ENCODE assay signal across 10 mouse cellular contexts in the genomic region with DNA sequence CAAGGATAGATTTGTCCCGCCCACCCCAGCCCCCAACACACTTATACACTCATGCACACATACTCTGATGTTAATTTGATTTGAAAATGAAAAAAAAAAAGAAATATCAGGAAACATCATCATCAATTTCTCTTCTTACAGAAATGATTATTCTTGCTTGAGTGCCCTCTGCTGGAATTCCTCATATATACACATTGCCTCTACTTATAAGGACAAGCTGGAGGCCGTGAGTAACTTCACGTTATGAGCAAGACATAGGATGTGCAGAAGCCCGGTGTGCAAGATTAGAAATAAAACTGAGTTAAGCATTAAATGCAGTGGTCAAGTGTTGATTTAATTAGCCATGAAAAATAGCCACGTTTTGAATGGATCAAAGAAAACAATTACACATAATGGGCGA. TPM values are rescaled to one million over a fixed set of nuclear protein-coding genes. Genes with fewer than 3 reads are reported as not detected.
DNase-seq lines count a peak whose midpoint lies in the region; ATAC-seq lines count a peak whose summit lies in the region.
"Had no signal": no experiment of that assay in that cellular context is flagged by ENCODE, and none has a peak within 500 bp of the region (broad histone marks: within the 10 kb centered on the region; RNA-seq: fewer than 3 reads in every experiment).

No protein-coding gene starts in this region.

- no peaks in the 10 kb centered on the region for H3K27me3 ChIP-seq in midbrain, embryonic 10.5 days (ENCODE audit: low read depth, poor library complexity, severe bottlenecking)

- no peak overlapping the region for H3K27ac ChIP-seq in midbrain, embryonic 10.5 days (replicated peaks)

- H3K9me3 ChIP-seq in midbrain, embryonic 10.5 days (replicated peaks), result no peaks in the 10 kb centered on the region

- peak; percentile 4 for DNase-seq in cerebellum, adult 9-10 months
- DNase-seq in layer of hippocampus, adult 11-12 months (ENCODE audit: low spot score), result peak; percentile 66
- no peak for DNase-seq in layer of hippocampus, postnatal 36 days
- DNase-seq in NIH3T3 (ENCODE audit: low read depth), result peak; percentile 68
- DNase-seq in layer of hippocampus, adult 8-10 months (ENCODE audit: low spot score in 2 of 2), result peak; percentile 8 to 23
- peak; percentile 8 for DNase-seq in thymus, postnatal 4 days
- no peak for DNase-seq in midbrain, embryonic 10.5 days (ENCODE audit: low spot score)

- no peak for ATAC-seq in cerebellum, adult (ENCODE audit: insufficient number of reproducible peaks, low FRiP score, low TSS enrichment)

- no peaks in the 10 kb centered on the region for H3K36me3 ChIP-seq in midbrain, embryonic 10.5 days

- H3K4me3 ChIP-seq in midbrain, embryonic 10.5 days, result no peak overlapping the region
- H3K4me3 ChIP-seq: erythroblast, embryonic 14.5 days had no signal

- WGBS in midbrain, embryonic 10.5 days, result 64% methylated on average over 6 of the region's 6 CpGs

- H3K4me1 ChIP-seq in midbrain, embryonic 10.5 days, result 0 out of 2 replicates have a peak, but pooled peaks cover 3% of the 10 kb centered on the region

RNA-seq across cellular contexts. Expression of a gene that starts 40.9 kb away (rescaled TPM):
- total RNA-seq in layer of hippocampus, postnatal 36 days (2021), result not detected
- not detected for total RNA-seq in layer of hippocampus, adult 8-10 months (2022)
- polyA plus RNA-seq in midbrain, embryonic 10.5 days (2016; fragmentation: Nextera tagmentation; extraction: Ambion mirVana), result not detected in 2 replicates
- polyA plus RNA-seq: C2C12; erythroblast, embryonic 14.5 days had no signal

Comparison
In these comparisons a context has a peak if more than half of its experiments do, and no peak if none do; other contexts are left out.
1. DNase-seq: peak in cerebellum, adult 9-10 months (single experiment), layer of hippocampus, adult 11-12 months (single experiment), NIH3T3 (single experiment), layer of hippocampus, adult 8-10 months (2 of 2) and thymus, postnatal 4 days (single experiment); none in layer of hippocampus, postnatal 36 days (0 of 2) and midbrain, embryonic 10.5 days (single experiment).